Mouse (Mus musculus) lung, adult 2 months (tissue): ENCODE results near the gene Pde8b.

Experiments
- CTCF ChIP-seq: fragments of 200-500 bp; IDR thresholded peaks from 2 replicates; pipeline ENCODE4 v1.5.1; 2011; ENCODE audit warnings: mild to moderate bottlenecking, low read length, control low read depth; ENCODE audit not compliant: insufficient read depth
- POLR2A ChIP-seq: fragments of 200-500 bp; IDR thresholded peaks from 2 replicates; pipeline ENCODE4 v1.6.1; 2011; ENCODE audit warnings: low read depth, mild to moderate bottlenecking, control low read depth, low read length, borderline replicate concordance; ENCODE audit errors: extremely low read depth

DNA sequence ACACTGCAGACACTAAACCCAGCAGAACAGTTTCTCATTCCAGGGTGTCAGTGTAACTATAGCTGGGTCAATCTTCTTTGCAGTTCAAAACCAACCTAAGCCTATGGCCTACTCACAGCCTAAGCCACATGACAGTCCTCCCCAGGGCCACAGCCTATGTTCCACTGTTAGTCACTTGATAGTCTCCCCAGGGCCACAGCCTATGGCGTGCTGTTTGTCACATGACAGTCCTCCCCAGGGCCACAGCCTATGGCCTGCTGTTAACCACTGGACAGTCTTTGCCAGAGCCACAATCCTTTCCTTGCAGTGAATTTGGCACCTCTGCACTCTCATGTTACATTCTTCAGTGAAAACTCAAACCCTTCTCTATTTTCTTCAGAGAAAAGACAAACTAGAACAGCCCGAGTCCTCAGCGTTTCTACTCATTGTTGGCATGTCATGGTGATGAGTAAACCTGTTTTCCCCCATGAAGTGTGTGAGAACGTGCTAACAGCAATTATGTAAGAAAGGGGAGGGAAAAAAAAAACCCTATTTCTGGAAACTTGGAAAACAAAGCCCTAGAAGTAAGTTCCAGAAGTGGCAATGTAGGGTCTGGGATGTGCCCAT, 147.0 kb downstream of the Pde8b start:
- TF ChIP-seq CTCF (no peak), POLR2A (no peak)
